ENCODE assay signal across 7 mouse cellular contexts in the genomic region with DNA sequence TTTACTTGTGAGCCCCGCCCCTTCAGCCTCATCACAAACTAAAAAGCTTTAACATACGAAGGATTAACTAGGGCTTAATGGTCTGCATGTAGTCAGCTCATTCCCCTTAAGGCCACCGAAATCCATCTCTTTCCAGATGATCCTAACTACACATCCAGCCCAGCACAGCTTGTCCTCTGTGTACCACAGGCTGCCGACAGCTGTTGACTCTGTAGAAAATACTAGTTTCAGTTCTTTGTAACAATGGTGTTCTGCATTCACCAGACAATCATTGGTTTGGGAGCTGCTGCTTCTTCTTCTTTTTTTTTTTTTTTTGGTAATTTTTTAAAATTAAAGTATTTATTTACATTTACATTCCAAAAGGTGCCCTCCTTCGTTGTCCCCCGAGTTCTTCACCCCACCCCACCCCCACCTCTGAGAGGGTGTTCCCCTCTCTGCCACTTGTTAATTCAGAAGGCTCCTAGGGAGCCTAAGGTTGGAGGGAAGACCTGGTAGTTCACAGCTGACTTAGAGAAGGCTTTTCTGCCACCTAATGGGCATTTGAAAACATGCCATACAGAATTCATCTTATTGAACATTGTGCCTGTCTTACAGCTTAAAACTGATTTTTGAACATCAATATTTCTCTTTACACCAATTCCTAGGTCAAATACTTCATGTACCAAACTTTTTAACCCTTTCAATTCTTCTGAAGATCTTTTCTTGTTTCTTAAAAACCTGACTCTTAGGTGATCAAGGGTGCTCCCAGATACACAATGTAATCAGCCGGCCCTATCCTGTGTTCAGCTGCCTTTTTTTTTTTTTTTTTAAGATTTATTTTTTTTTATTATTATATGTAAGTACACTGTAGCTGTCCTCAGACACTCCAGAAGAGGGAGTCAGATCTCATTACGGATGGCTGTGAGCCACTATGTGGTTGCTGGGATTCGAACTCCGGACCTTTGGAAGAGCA. TPM values are rescaled to one million over a fixed set of nuclear protein-coding genes. Genes with fewer than 3 reads are reported as not detected.
DNase-seq lines count a peak whose midpoint lies in the region; TF ChIP-seq lines count a peak whose summit lies in the region.

No protein-coding gene starts in this region.

- TF ChIP-seq POLR2A in cortical plate, adult 2 months (IDR thresholded peaks at IDR 0.05; ENCODE audit: extremely low read depth, insufficient read depth, low read length) = no peak

- no peaks in the 10 kb centered on the region for H3K4me1 ChIP-seq in cortical plate, adult 2 months (ENCODE audit: control insufficient read depth, insufficient read depth, low read length)

- no peak overlapping the region for H3K4me3 ChIP-seq in layer of hippocampus, adult 2 months
- no peak overlapping the region for H3K4me3 ChIP-seq in cortical plate, adult 2 months (ENCODE audit: insufficient read depth, low read length)

- TF ChIP-seq CTCF in layer of hippocampus, adult 2 months (conservative IDR thresholded peaks at IDR 0.05) = peak; percentile 76
- TF ChIP-seq CTCF in cortical plate, adult 2 months (IDR thresholded peaks at IDR 0.05; ENCODE audit: extremely low read depth, insufficient read depth, low read length) = peak; percentile 45; the same call in 1 of the 2 replicates

- no peak for DNase-seq in layer of hippocampus, adult 2 months (ENCODE audit: low spot score in 2 of 2)
- no peak for DNase-seq in layer of hippocampus, adult 9-11 months
- peak; percentile 77 for DNase-seq in MN1 (ENCODE audit: low spot score)
- DNase-seq in mesoderm, embryonic 11.5 days (ENCODE audit: low read depth, low spot score) = peak; percentile 51
- DNase-seq in urinary bladder, postnatal 4 days (ENCODE audit: low spot score in 2 of 2) = no peak
- no peak for DNase-seq in right cerebral cortex, postnatal 36 days (ENCODE audit: low spot score in 2 of 2)

- H3K27ac ChIP-seq in layer of hippocampus, adult 2 months = no peak overlapping the region
- no peak overlapping the region for H3K27ac ChIP-seq in cortical plate, adult 2 months (ENCODE audit: insufficient read depth, low read length)

RNA-seq across cellular contexts. Expression of a gene that starts 23.2 kb away (rescaled TPM):
- total RNA-seq in layer of hippocampus, adult 2 months (2021) = 10 to 100 TPM; 47.8 to 47.9 TPM
- 54.4 and 55.6 TPM in 2 replicates for polyA plus RNA-seq in cortical plate, adult 2 months (2012; rRNA removed)

RNA-seq across cellular contexts. Expression of a gene that starts 23.9 kb away (rescaled TPM):
- 10 to 100 TPM; 48.6 to 61.8 TPM for total RNA-seq in layer of hippocampus, adult 2 months (2021)
- polyA plus RNA-seq in cortical plate, adult 2 months (2012; rRNA removed) = 43.6 and 45.1 TPM in 2 replicates

RNA-seq across cellular contexts. Expression of a gene that starts 51.8 kb away (rescaled TPM):
- total RNA-seq in layer of hippocampus, adult 2 months (2021) = 1 to 10 TPM; 4.6 to 5.8 TPM
- 6.5 TPM in 2 replicates for polyA plus RNA-seq in cortical plate, adult 2 months (2012; rRNA removed)

Comparison
In these comparisons a context has a peak if more than half of its experiments do, and no peak if none do; other contexts are left out.
1. DNase-seq: peak in MN1 (single experiment) and mesoderm, embryonic 11.5 days (single experiment); none in layer of hippocampus, adult 2 months (0 of 2), layer of hippocampus, adult 9-11 months (single experiment), urinary bladder, postnatal 4 days (0 of 2) and right cerebral cortex, postnatal 36 days (0 of 2).